Mouse (Mus musculus): ENCODE data around the gene Kcnb1. TPM values are rescaled to one million over a fixed set of nuclear protein-coding genes. Genes with fewer than 3 reads are reported as not detected.

Kcnb1 gene
- polyA plus RNA-seq, 1 experiment from 2014 or later: 0.73 TPM

DNA sequence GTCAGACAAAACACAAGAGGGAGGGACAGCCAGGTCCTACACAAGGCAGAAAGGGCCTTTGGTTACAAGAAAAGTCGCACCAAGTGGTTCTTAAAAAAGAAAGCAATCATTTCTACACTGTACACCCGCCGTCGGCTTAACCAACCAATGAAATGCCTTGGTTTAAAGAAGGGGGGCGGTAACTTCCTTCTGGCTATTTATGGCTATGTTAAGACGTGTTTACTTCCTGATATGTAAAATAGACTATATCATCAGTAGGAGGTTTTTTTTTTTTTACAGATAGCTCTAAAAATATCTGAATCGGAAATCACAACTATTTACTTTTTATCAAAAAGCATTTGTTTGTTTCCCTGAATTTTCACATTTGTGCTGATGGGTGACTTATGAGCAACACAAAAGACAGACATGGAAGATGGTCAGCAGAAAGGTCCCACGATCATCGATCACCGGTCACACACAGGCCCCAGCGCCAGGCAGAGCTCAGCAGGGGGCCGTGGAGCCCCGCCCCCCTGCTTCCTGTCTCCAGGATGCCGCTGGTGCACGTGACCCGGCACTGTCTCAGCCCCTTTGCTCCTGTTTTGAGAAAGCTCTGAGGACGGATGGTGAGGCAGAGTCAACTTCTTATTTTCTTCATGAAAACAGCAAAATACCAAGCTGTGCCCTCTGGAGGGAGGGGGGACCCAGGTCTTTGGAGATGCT lies 88.1 kb downstream of the Kcnb1 start:
- no peaks in the 10 kb centered on the region; the same call in 1 of the 2 replicates for H3K27me3 ChIP-seq (replicated peaks; ENCODE audit: control insufficient read depth, insufficient read depth, low read length)
- H3K36me3 ChIP-seq (ENCODE audit: control insufficient read depth, insufficient read depth, low read length): no peaks in the 10 kb centered on the region
- 0 out of 2 replicates have a peak overlapping the region, but pooled peaks have one; percentile 14 for H3K4me3 ChIP-seq (ENCODE audit: low read depth, low read length)
- no peak; the same call in 1 of the 2 replicates for ATAC-seq (replicated peaks; ENCODE audit: low FRiP score)
- 0 out of 2 replicates have a peak overlapping the region, but pooled peaks have one; percentile 7 for H3K4me2 ChIP-seq
- H3K9ac ChIP-seq (ENCODE audit: low read depth, low read length): no peak overlapping the region
- H3K4me1 ChIP-seq (replicated peaks; ENCODE audit: control insufficient read depth, insufficient read depth, low read length): no peaks in the 10 kb centered on the region
- H3K27ac ChIP-seq (ENCODE audit: low read depth, low read length): no peak overlapping the region
- 44% methylated on average over 17 of the region's 17 CpGs for WGBS
- DNase-seq (ENCODE audit: low spot score): no peak
- peaks cover under 1% of the 10 kb centered on the region; the same call in 1 of the 2 replicates for H3K9me3 ChIP-seq (ENCODE audit: control insufficient read depth, low read length)

DNA sequence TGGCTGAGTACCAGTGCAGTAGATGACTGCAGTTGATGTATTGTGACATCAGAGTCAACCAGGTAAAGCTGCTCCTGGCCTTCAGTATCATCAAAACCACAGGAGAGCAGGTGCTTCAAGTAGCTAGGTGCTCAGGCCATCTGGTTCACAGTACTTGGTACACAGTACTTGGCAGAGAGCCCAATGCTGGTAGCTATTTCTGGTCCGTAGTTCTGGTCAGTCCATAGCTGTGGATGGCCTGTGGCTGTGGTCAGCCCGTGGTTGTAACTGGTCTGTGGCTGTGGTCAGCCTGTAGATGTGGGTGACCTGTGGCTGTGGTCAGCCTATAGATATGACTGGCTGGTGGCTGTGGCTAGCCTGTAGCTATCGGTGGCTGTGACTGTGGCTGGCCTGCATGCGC lies 95.3 kb downstream of the Kcnb1 start:
- no peak for DNase-seq (ENCODE audit: low spot score)
- no peak for ATAC-seq (replicated peaks; ENCODE audit: low FRiP score)
- Histone ChIP-seq H3K36me3 (ENCODE audit: control insufficient read depth, insufficient read depth, low read length) (no peaks in the 10 kb centered on the region), H3K9me3 (ENCODE audit: control insufficient read depth, low read length) (no peaks in the 10 kb centered on the region), H3K27ac (ENCODE audit: low read depth, low read length) (no peak overlapping the region), H3K9ac (ENCODE audit: low read depth, low read length) (no peak overlapping the region), H3K4me2 (no peak overlapping the region), H3K4me3 (ENCODE audit: low read depth, low read length) (no peak overlapping the region), H3K4me1 (replicated peaks; ENCODE audit: control insufficient read depth, insufficient read depth, low read length) (no peaks in the 10 kb centered on the region), H3K27me3 (replicated peaks; ENCODE audit: control insufficient read depth, insufficient read depth, low read length) (no peaks in the 10 kb centered on the region)
- WGBS: 61% methylated on average over 4 of the region's 4 CpGs

DNA sequence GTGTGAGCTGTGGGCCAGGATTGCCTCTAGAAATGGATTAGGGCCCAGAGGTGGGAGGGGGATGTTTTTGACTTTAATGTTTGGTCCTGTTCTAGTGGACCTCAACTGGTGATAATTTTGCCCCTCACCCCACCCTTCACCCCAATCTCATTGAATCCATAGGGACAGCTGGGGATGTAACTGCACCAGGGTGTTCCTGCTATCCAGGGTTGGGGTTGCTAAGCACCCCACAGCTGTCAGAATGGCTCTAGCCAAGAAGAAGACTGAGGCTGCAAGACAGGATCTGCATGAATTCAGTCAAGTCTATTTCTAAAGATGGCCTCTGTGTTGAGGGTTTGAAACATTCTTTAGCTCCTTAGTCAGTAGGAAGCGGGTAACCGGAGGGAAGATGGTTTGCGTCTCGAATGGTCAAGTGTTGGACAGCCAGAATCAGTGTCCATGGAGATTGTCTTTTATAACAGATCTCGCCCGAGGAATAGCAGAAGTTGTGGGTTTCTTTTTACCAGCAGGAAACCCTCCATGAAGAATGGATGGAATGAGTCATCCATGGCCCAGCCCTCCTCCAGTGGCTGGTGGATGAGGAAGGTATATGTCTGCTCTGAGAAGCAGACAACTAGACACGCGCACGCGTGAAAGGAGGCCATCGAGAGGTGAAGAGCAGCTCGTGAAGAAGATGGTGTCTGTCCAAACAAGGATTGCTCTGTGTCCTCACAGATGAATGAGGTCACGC lies 96.6 kb downstream of the Kcnb1 start:
- Histone ChIP-seq H3K4me2 (no peak overlapping the region), H3K4me1 (replicated peaks; ENCODE audit: control insufficient read depth, insufficient read depth, low read length) (no peaks in the 10 kb centered on the region), H3K36me3 (ENCODE audit: control insufficient read depth, insufficient read depth, low read length) (no peaks in the 10 kb centered on the region), H3K9me3 (ENCODE audit: control insufficient read depth, low read length) (no peaks in the 10 kb centered on the region), H3K4me3 (ENCODE audit: low read depth, low read length) (no peak overlapping the region), H3K9ac (ENCODE audit: low read depth, low read length) (no peak overlapping the region), H3K27me3 (replicated peaks; ENCODE audit: control insufficient read depth, insufficient read depth, low read length) (no peaks in the 10 kb centered on the region), H3K27ac (ENCODE audit: low read depth, low read length) (no peak overlapping the region)
- 48% methylated on average over 13 of the region's 13 CpGs for WGBS
- DNase-seq (ENCODE audit: low spot score): no peak
- ATAC-seq (replicated peaks; ENCODE audit: low FRiP score): no peak

DNA sequence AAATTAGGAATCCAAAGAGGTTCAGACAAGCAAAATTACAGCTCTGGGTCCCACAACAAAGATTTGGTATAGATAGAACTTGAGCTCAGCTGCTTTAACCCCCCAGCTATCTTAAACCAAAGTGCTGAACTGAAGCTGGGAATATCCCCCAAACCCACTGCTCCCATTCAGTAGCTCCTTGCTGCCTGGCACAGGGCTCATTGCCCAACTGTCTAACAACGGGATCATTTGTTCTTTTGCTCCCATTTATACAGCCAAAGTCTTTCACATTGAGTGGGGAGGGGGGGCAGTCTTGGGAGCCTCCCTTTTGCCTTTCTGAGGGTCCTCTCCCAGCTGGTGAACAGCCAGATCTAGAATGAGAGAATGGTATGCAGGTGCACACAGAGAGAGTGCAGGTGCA lies 99.7 kb downstream of the Kcnb1 start:
- H3K4me3 ChIP-seq (ENCODE audit: low read depth, low read length): no peak overlapping the region
- H3K4me1 ChIP-seq (replicated peaks; ENCODE audit: control insufficient read depth, insufficient read depth, low read length): no peaks in the 10 kb centered on the region
- no peaks in the 10 kb centered on the region for H3K9me3 ChIP-seq (ENCODE audit: control insufficient read depth, low read length)
- ATAC-seq (replicated peaks; ENCODE audit: low FRiP score) (no peak), DNase-seq (ENCODE audit: low spot score) (no peak)
- H3K36me3 ChIP-seq (ENCODE audit: control insufficient read depth, insufficient read depth, low read length): no peaks in the 10 kb centered on the region
- no peak overlapping the region for H3K9ac ChIP-seq (ENCODE audit: low read depth, low read length)
- WGBS: 81% methylated on average over 1 of the region's 1 CpGs
- H3K27me3 ChIP-seq (replicated peaks; ENCODE audit: control insufficient read depth, insufficient read depth, low read length): no peaks in the 10 kb centered on the region
- no peak overlapping the region for H3K27ac ChIP-seq (ENCODE audit: low read depth, low read length)
- H3K4me2 ChIP-seq: no peak overlapping the region

DNA sequence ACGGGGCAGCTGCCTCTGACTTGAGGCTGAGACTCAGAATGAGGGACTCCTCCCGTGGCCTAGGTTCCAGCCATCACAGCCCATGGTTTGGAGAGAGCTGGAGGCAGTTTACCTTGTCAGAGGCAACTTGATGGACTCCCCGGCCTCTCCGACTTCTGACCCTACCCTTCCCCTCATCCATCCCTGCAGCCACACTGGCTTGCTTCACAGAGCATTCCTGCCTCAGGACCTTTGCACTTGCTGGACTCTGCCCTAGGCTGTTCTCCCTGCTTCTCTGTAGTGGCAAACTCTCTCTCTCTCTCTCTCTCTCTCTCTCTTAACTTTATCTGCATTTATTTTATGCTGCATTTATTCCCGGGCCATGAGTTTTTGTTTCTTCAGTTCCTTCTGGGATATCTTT lies 103.1 kb downstream of the Kcnb1 start:
- DNase-seq (ENCODE audit: low spot score) (no peak), ATAC-seq (replicated peaks; ENCODE audit: low FRiP score) (no peak)
- Histone ChIP-seq H3K4me1 (replicated peaks; ENCODE audit: control insufficient read depth, insufficient read depth, low read length) (no peaks in the 10 kb centered on the region; the same call in 1 of the 2 replicates), H3K27me3 (replicated peaks; ENCODE audit: control insufficient read depth, insufficient read depth, low read length) (no peaks in the 10 kb centered on the region), H3K27ac (ENCODE audit: low read depth, low read length) (no peak overlapping the region), H3K9ac (ENCODE audit: low read depth, low read length) (no peak overlapping the region), H3K9me3 (ENCODE audit: control insufficient read depth, low read length) (no peaks in the 10 kb centered on the region), H3K36me3 (ENCODE audit: control insufficient read depth, insufficient read depth, low read length) (no peaks in the 10 kb centered on the region), H3K4me3 (ENCODE audit: low read depth, low read length) (no peak overlapping the region), H3K4me2 (no peak overlapping the region)
- WGBS: 70% methylated on average over 5 of the region's 5 CpGs

DNA sequence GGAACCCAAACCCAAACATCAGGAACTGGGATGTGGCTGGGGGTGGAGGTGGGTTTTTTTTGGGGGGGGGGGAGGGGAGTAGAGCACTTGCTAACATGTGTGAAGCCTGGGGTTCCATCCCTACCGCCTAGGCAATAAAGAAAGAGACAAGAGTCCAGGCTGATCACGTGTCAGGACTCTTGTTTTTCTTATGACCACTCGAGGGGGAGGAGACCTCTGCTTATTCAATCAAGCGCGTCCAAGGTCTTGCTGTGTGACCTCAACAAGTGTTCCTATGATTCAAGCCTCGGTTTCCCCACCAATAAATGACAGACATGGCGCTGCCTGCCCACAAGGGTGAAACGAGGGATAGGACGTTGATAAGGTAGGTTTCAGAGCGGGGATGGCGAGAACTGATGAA lies 103.9 kb downstream of the Kcnb1 start:
- ATAC-seq (replicated peaks; ENCODE audit: low FRiP score) (no peak), DNase-seq (ENCODE audit: low spot score) (no peak)
- no peaks in the 10 kb centered on the region for H3K9me3 ChIP-seq (ENCODE audit: control insufficient read depth, low read length)
- no peak overlapping the region for H3K9ac ChIP-seq (ENCODE audit: low read depth, low read length)
- no peaks in the 10 kb centered on the region for H3K36me3 ChIP-seq (ENCODE audit: control insufficient read depth, insufficient read depth, low read length)
- no peak overlapping the region for H3K4me2 ChIP-seq
- no peak overlapping the region for H3K27ac ChIP-seq (ENCODE audit: low read depth, low read length)
- no peak overlapping the region for H3K4me3 ChIP-seq (ENCODE audit: low read depth, low read length)
- no peaks in the 10 kb centered on the region for H3K27me3 ChIP-seq (replicated peaks; ENCODE audit: control insufficient read depth, insufficient read depth, low read length)
- no peaks in the 10 kb centered on the region; the same call in 1 of the 2 replicates for H3K4me1 ChIP-seq (replicated peaks; ENCODE audit: control insufficient read depth, insufficient read depth, low read length)
- 43% methylated on average over 11 of the region's 11 CpGs for WGBS

DNA sequence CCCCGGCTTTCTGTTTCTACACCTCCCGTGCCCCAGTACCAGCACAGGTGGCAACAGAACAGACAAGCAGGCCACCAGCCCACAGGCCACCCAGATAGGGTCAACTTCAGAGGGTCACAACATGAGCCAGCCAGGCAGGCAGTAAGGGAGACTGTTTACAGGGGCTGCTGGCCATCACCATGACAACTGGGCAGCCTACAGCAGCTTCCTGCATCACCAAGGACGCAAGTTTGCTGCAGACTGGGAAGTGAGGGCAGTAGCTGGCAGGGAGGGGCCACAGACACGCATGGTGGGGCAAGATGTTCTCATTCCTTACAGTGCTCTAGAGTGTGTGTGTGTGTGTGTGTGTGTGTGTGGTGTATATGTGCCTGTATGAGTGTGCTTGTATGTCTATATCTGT lies 108.3 kb downstream of the Kcnb1 start:
- ATAC-seq (replicated peaks; ENCODE audit: low FRiP score): no peak
- no peaks in the 10 kb centered on the region for H3K36me3 ChIP-seq (ENCODE audit: control insufficient read depth, insufficient read depth, low read length)

DNA sequence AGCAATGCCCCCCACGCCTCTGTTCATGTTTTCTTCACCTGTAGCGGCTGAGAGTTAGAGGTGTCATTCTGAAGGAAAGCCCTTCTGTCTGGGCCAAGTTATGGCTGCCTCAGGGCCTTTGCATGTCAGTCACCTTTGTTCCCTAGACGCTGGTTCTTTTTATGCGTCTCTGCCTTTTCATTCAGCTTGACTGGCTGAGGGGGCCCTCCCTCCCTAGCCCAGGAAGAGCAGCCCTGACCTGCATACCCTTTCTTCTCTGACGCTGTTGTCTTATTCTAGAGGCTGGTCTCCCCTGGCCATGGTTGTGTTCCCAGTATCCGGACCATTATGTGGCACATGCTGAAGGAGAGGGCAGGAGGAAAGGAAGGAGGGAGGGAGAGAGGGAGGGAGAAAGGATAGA lies 108.8 kb downstream of the Kcnb1 start:
- Histone ChIP-seq H3K4me2 (no peak overlapping the region), H3K36me3 (ENCODE audit: control insufficient read depth, insufficient read depth, low read length) (no peaks in the 10 kb centered on the region), H3K4me1 (replicated peaks; ENCODE audit: control insufficient read depth, insufficient read depth, low read length) (no peaks in the 10 kb centered on the region; the same call in 1 of the 2 replicates), H3K27ac (ENCODE audit: low read depth, low read length) (no peak overlapping the region), H3K4me3 (ENCODE audit: low read depth, low read length) (no peak overlapping the region), H3K9me3 (ENCODE audit: control insufficient read depth, low read length) (no peaks in the 10 kb centered on the region), H3K27me3 (replicated peaks; ENCODE audit: control insufficient read depth, insufficient read depth, low read length) (no peaks in the 10 kb centered on the region), H3K9ac (ENCODE audit: low read depth, low read length) (no peak overlapping the region)
- DNase-seq (ENCODE audit: low spot score): no peak
- WGBS: 53% methylated on average over 6 of the region's 6 CpGs
- ATAC-seq (replicated peaks; ENCODE audit: low FRiP score): no peak

More for the DNA sequence above, 108.3 kb downstream of the Kcnb1 start:
- no peak overlapping the region for H3K4me2 ChIP-seq
- WGBS: 11% methylated on average over 4 of the region's 4 CpGs
- no peaks in the 10 kb centered on the region for H3K9me3 ChIP-seq (ENCODE audit: control insufficient read depth, low read length)
- DNase-seq (ENCODE audit: low spot score): no peak
- no peaks in the 10 kb centered on the region for H3K27me3 ChIP-seq (replicated peaks; ENCODE audit: control insufficient read depth, insufficient read depth, low read length)
- no peak overlapping the region for H3K4me3 ChIP-seq (ENCODE audit: low read depth, low read length)
- no peaks in the 10 kb centered on the region; the same call in 1 of the 2 replicates for H3K4me1 ChIP-seq (replicated peaks; ENCODE audit: control insufficient read depth, insufficient read depth, low read length)
- H3K27ac ChIP-seq (ENCODE audit: low read depth, low read length): no peak overlapping the region
- no peak overlapping the region for H3K9ac ChIP-seq (ENCODE audit: low read depth, low read length)
